In genomic region chr17:85622493-85623157, GRCm38 (mm10) we compare ENCODE assay signal across 19 mouse cellular contexts. TPM values are rescaled to one million over a fixed set of nuclear protein-coding genes. Genes with fewer than 3 reads are reported as not detected.
A peak's percentile ranks its signal among the peaks of the same experiment; 100 is the strongest.
DNase-seq lines count a peak whose midpoint lies in the region; ATAC-seq and TF ChIP-seq lines count a peak whose summit lies in the region.
"Had no signal": no experiment of that assay in that cellular context is flagged by ENCODE, and none has a peak within 500 bp of the region (broad histone marks: within the 10 kb centered on the region; RNA-seq: fewer than 3 reads in every experiment).

No protein-coding gene starts in this region.

- H3K27ac ChIP-seq in hindbrain, embryonic 10.5 days: 0 out of 2 replicates have a peak overlapping the region, but pooled peaks have one; percentile 12
- H3K27ac ChIP-seq in hindbrain, postnatal 0 days: no peak overlapping the region
- peak overlapping the region; percentile 92 for H3K27ac ChIP-seq in forebrain, embryonic 13.5 days
- peak overlapping the region; percentile 80 for H3K27ac ChIP-seq in midbrain, embryonic 14.5 days (replicated peaks; ENCODE audit: low read depth, low read length)
- H3K27ac ChIP-seq: heart, embryonic 10.5 days; limb, embryonic 15.5 days had no signal

- under 1% methylated on average over 12 of the region's 12 CpGs for WGBS in hindbrain, embryonic 10.5 days
- WGBS in hindbrain, postnatal 0 days: 3% methylated on average over 12 of the region's 12 CpGs
- WGBS in forebrain, embryonic 13.5 days: 4% methylated on average over 12 of the region's 12 CpGs
- WGBS in midbrain, embryonic 14.5 days: 3% methylated on average over 12 of the region's 12 CpGs

- H3K27me3 ChIP-seq in hindbrain, embryonic 10.5 days (ENCODE audit: insufficient read depth, poor library complexity, severe bottlenecking): peaks cover 100% of the 10 kb centered on the region
- H3K27me3 ChIP-seq in hindbrain, postnatal 0 days (ENCODE audit: insufficient read depth, low read length): peaks cover 89% of the 10 kb centered on the region
- peaks cover 88% of the 10 kb centered on the region for H3K27me3 ChIP-seq in forebrain, embryonic 13.5 days
- peaks cover 80% of the 10 kb centered on the region for H3K27me3 ChIP-seq in midbrain, embryonic 14.5 days (ENCODE audit: control insufficient read depth, insufficient read depth, low read length)

- ATAC-seq in hindbrain, postnatal 0 days: no peak
- no peak for ATAC-seq in forebrain, embryonic 13.5 days
- ATAC-seq in midbrain, embryonic 14.5 days (ENCODE audit: low FRiP score, low TSS enrichment): no peak

- H3K36me3 ChIP-seq in hindbrain, embryonic 10.5 days: no peaks in the 10 kb centered on the region
- H3K36me3 ChIP-seq in hindbrain, postnatal 0 days (ENCODE audit: insufficient read depth, low read length): no peaks in the 10 kb centered on the region
- no peaks in the 10 kb centered on the region for H3K36me3 ChIP-seq in forebrain, embryonic 13.5 days (ENCODE audit: poor library complexity, severe bottlenecking)
- no peaks in the 10 kb centered on the region for H3K36me3 ChIP-seq in midbrain, embryonic 14.5 days (ENCODE audit: control insufficient read depth, insufficient read depth, low read length)
- H3K36me3 ChIP-seq: heart, embryonic 10.5 days; limb, embryonic 15.5 days had no signal

- peaks cover 41% of the 10 kb centered on the region for H3K4me1 ChIP-seq in hindbrain, embryonic 10.5 days (replicated peaks)
- H3K4me1 ChIP-seq in hindbrain, postnatal 0 days (ENCODE audit: insufficient read depth, low read length): 0 out of 2 replicates have a peak, but pooled peaks cover 3% of the 10 kb centered on the region
- peaks cover 64% of the 10 kb centered on the region for H3K4me1 ChIP-seq in forebrain, embryonic 13.5 days
- 0 out of 2 replicates have a peak, but pooled peaks cover 4% of the 10 kb centered on the region for H3K4me1 ChIP-seq in midbrain, embryonic 14.5 days (ENCODE audit: control insufficient read depth, insufficient read depth, low read length)

- no peak overlapping the region for H3K4me2 ChIP-seq in hindbrain, postnatal 0 days (ENCODE audit: low read depth, low read length)
- H3K4me2 ChIP-seq in forebrain, embryonic 13.5 days: peak overlapping the region; percentile 71
- H3K4me2 ChIP-seq in midbrain, embryonic 14.5 days (ENCODE audit: low read length): peak overlapping the region; percentile 34; the same call in 1 of the 2 replicates

- peak overlapping the region; percentile 43 for H3K4me3 ChIP-seq in hindbrain, embryonic 10.5 days
- no peak overlapping the region for H3K4me3 ChIP-seq in hindbrain, postnatal 0 days (ENCODE audit: low read length)
- H3K4me3 ChIP-seq in forebrain, embryonic 13.5 days: peak overlapping the region; percentile 57
- H3K4me3 ChIP-seq in midbrain, embryonic 14.5 days (replicated peaks; ENCODE audit: low read depth, low read length): peak overlapping the region; percentile 29
- H3K4me3 ChIP-seq: erythroblast, embryonic 14.5 days had no signal

- H3K9ac ChIP-seq in hindbrain, postnatal 0 days (replicated peaks; ENCODE audit: low read length): no peak overlapping the region
- peak overlapping the region; percentile 86 for H3K9ac ChIP-seq in forebrain, embryonic 13.5 days
- peak overlapping the region; percentile 55 for H3K9ac ChIP-seq in midbrain, embryonic 14.5 days (replicated peaks; ENCODE audit: low read length)
- H3K9ac ChIP-seq: limb, embryonic 15.5 days had no signal

- no peaks in the 10 kb centered on the region for H3K9me3 ChIP-seq in hindbrain, embryonic 10.5 days
- H3K9me3 ChIP-seq in hindbrain, postnatal 0 days (ENCODE audit: low read length): no peaks in the 10 kb centered on the region
- no peaks in the 10 kb centered on the region for H3K9me3 ChIP-seq in forebrain, embryonic 13.5 days (replicated peaks)
- H3K9me3 ChIP-seq in midbrain, embryonic 14.5 days (ENCODE audit: control insufficient read depth, low read length): no peaks in the 10 kb centered on the region
- H3K9me3 ChIP-seq: heart, embryonic 10.5 days; limb, embryonic 15.5 days had no signal

- no peak for TF ChIP-seq CTCF in hindbrain, postnatal 0 days (IDR thresholded peaks at IDR 0.05; ENCODE audit: low read depth)

- DNase-seq in hindbrain, embryonic 10.5 days (ENCODE audit: low spot score): peak; percentile 40
- no peak for DNase-seq in hindbrain, postnatal 0 days (ENCODE audit: low spot score)
- peak; percentile 50 for DNase-seq in ZHBTc4 (ENCODE audit: low read depth, low spot score)
- no peak for DNase-seq in midbrain, embryonic 14.5 days
- DNase-seq in lung, postnatal 4 days: no peak
- no peak for DNase-seq in left cerebral cortex, adult 9 months (ENCODE audit: low spot score in 2 of 2)
- DNase-seq in lung, adult 18-20 months: no peak
- DNase-seq: adrenal gland, postnatal 25 days; gastrocnemius, postnatal 10 days; kidney, adult 2 months; lung, adult 2 months; right cerebral cortex, adult 18-20 months had no signal

RNA-seq across cellular contexts. Expression of gene Six3, which starts 9.2 kb away (rescaled TPM):
- 0.46 and 1.9 TPM in 2 replicates for polyA plus RNA-seq in hindbrain, embryonic 10.5 days (2016; fragmentation: Nextera tagmentation; extraction: Ambion mirVana)
- 0.63 and 0.86 TPM in 2 replicates for total RNA-seq in hindbrain, postnatal 0 days (2014; rRNA removed)
- polyA plus RNA-seq in hindbrain, postnatal 0 days (2015; fragmentation: Nextera tagmentation; extraction: Ambion mirVana): 1.1 TPM in 1 of 2 replicates, not detected in the other
- polyA plus RNA-seq in forebrain, embryonic 13.5 days (2015; fragmentation: Nextera tagmentation; extraction: Ambion mirVana): 18.2 and 22.4 TPM in 2 replicates
- polyA plus RNA-seq in midbrain, embryonic 14.5 days (2014; fragmentation: Nextera tagmentation; extraction: Ambion mirVana): 19.9 and 20.2 TPM in 2 replicates
- total RNA-seq: adrenal gland, postnatal 25 days; ES-E14; gastrocnemius, postnatal 10 days; heart, postnatal 25 days; megakaryocyte, adult 5-6 weeks had no signal
- polyA plus RNA-seq: erythroblast, embryonic 14.5 days; kidney, adult 2 months; limb, embryonic 15.5 days; lung, adult 2 months had no signal

Comparison
In these comparisons a context has a peak if more than half of its experiments do, and no peak if none do; other contexts are left out.
1. DNase-seq: peak in hindbrain, embryonic 10.5 days (single experiment) and ZHBTc4 (single experiment); none in hindbrain, postnatal 0 days (single experiment), midbrain, embryonic 14.5 days (single experiment), lung, postnatal 4 days (0 of 2), left cerebral cortex, adult 9 months (0 of 2) and lung, adult 18-20 months (0 of 2).